Mouse (Mus musculus) right cerebral cortex, postnatal 4 days (tissue): ENCODE measurements at regions not wholly inside any gene's neighbourhood (a gene's known extent, or its start where the extent isn't known, plus 50 kb on each side); places are given as distances from the start of the nearest gene placed in this dataset.

Experiments used
- DNase-seq: peaks from one replicate; pipeline ENCODE4 v3.0.0-alpha.2; 2022

GRCm38 (mm10) chr10:109607121-109607520 is 596.3 kb upstream of the Syt1 start:
- no peak for DNase-seq

DNA sequence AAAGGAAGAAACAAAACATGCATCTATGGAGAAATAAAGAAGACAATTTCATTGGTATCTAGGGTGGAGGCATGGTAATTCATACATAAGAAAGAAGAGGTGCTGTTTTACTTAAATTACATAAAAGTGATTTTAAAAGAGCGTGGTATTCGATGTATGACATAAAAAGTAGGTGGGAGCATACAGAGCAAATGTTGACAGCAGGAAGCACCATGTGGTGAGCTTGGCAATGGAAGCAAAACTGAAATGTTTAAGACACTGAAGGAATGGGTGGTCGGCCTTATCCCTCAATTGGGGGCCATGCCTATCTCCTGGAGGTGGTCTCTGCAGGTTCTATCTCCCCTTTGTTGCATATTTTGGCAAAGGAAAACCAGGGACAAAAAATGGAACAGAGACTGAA is 592.5 kb upstream of the Syt1 start:
- no peak for DNase-seq

GRCm38 (mm10) chr10:109598604-109599003 is 587.8 kb upstream of the Syt1 start:
- no peak for DNase-seq

DNA sequence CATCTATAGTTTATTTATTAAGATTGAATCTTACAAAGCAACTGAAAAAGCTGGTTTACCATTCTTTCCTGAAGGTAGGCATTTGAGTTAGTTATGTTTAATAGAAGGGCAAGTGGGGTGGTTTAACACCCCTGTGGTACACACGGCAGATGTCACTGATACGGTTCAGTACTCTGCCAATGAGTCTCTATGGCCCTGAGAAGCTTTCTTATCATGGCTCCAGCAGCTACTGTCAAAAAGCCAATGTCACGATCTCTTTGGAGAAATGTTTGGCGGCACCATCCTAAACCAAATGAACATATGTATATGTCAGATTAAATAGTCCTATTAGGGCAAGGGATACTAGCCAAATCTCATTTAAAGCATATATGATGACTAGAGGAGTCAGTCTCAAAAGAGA is 562.4 kb upstream of the Syt1 start:
- DNase-seq = no peak

DNA sequence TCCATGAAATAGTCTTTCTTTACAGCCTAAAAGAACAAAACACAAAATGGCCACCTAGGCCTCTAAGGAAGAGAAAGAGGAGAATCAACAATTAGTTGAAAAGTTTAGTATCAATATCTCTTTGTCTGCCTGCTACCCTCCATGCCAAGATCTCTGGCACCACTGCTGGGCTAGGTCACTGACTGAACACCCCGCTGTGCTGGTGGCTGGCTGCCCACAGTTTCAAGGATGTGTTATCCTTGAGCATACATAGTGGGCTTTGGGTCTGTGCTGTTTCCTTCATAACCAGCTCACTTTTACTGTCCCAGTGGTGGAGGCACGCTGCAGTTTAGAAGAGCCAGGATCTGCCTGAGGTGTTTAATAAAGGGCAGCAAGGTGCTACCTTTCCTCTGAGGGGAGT is 559.0 kb upstream of the Syt1 start:
- DNase-seq = peak; percentile 11

- DNase-seq = no peak
Measured at GRCm38 (mm10) chr10:109566675-109567074, 555.9 kb upstream of the Syt1 start.

DNA sequence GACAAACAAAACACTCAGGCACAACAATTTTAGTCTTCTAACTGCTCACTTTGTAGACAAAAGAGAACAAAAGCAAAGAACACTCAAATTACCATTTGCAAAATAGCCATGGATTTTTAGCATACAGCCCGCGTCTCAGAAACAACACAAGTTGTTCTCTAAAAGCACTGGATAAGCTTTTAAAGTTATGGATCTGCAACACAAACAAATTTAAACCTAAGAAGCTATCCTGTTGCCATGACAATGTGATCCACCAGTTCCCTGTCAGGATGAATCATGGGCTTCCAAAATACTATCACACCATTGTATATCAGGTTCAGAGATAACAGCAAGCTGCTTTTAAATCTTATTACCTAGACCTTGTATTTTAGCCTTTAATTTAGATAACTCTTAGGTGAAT is 550.9 kb upstream of the Syt1 start:
- DNase-seq = no peak

- DNase-seq = no peak
Measured at GRCm38 (mm10) chr10:109561094-109561493, 550.3 kb upstream of the Syt1 start.

GRCm38 (mm10) chr10:109543301-109543700 is 532.5 kb upstream of the Syt1 start:
- DNase-seq = no peak

DNA sequence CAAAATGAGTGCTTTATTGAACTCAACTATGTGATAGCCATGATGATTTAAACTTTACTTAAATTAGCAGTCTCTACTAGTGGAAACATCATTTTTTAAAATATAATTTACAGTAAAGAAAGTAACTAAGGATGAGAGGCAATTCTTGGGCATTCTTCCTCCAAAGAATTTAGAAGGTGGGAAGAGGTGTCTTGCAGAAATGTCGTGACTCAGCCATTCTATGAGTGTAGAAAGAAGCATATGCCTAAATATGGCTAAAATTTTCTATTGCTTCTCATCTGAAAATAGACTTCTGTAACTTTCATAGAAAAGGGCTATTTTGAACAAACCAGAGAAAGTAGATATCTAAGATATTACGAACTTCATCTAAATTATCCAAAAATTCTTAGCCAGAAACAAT is 529.4 kb upstream of the Syt1 start:
- no peak for DNase-seq

DNA sequence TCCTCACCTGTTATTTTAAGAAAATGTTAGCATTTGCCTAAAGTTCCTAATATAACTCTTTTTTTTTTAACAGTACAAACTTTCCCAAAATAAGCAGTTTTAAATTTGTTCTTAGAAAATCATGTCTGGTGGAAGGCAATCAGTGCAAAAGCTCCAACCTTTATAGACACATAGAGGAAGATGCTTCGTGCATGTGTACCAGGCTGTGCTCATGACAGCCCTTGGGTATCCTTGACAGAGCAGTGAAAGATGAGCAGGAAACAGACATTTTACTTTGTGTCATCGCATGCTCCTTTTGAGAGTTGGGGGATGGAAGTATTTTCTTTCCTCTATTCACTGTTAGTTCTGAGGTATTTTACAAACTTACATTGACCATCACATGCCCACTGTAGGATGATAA is 517.3 kb upstream of the Syt1 start:
- no peak for DNase-seq

GRCm38 (mm10) chr10:109521681-109522080 is 510.9 kb upstream of the Syt1 start:
- no peak for DNase-seq

DNA sequence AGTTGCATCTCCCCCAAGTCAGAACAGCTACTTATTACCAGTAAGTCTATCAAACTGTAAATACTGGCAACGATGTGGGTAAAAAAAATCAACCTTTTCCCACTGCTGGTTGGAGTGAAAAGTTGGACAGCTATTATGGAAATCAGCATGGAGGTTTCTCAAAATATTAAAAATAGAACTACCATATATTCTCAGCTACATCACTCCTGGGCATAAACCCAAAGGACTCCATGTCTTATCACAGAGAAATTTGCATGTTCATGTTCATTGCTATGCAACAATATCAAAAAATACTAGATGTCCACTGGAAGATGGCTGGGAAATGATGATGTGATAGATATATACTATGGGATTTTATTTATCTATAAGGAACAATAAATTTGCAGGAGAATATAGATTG is 506.9 kb upstream of the Syt1 start:
- DNase-seq = no peak

GRCm38 (mm10) chr10:109515225-109515624 is 504.4 kb upstream of the Syt1 start:
- DNase-seq = no peak

DNA sequence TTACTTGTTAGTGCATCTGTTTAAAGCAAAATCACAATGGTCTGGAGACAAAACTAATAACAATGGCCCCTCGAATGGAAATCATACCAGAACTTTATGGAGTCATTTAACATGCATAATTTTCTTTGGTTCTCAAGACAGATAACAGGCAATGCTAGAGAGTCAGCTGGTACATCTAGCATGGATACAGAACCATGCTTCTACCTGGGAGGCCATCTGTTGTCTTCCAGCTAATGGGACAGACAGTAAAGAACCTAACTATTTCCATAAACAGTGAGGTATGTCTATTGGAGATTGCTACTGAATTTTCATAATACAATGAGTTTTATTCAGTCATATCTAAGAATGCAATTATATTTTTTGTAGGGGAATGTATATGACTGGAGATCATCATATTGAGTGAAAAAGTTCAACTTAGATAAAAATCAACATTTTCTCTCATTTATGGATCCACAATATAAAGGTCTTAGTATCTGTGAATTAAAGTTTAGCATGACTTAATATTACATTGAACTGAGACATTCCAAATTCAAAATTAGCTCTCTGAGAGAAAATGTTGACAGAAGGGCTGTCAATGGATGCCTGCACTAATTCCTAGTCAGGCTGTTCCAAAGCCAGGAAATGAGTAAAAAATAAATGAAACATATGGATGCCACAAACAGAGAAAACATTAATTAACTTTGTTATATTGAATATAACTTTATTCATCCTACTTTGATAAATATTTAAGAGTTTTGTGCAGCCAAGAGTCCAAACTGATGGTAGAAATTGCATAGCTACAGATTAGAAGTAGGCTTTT is 500.3 kb upstream of the Syt1 start:
- no peak for DNase-seq

- no peak for DNase-seq
Measured at GRCm38 (mm10) chr10:109508553-109508952, 497.8 kb upstream of the Syt1 start.

DNA sequence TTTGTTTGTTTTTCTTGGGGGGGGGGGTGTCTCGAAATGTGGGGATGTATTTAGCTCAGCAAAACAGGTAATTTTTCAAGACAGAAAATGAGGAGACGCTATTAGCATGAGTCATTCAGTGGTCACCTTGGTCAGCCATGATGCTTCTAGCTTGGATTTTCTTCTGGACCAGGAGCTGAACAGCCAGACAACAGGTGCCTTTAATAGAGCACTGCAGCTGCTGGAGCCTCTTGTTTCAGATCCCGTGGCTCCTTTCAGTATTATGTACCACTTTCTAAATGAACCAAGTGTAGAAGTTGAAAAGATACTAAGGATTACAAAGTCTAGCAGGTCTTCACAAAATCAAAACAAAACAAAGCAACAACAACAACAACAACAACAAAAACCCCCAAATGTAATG is 496.4 kb upstream of the Syt1 start:
- no peak for DNase-seq

DNA sequence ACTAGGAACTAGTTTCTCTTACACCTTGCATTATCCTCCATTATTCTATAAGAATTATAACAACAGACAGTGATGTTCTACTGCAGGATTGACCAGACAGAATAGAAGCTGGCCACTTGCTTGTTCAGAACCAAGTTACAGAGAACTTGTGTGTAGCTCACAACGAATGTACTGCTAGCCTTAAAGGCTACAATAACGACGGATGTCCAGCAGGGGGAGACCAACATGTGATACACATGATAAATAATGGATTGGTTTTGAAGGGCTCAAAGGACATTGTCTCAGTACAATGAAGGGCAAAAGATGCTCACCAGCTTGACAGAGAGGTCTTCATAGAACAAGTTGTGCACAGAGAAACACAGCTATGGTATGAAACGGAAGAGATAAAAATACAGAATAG is 493.9 kb upstream of the Syt1 start:
- DNase-seq = no peak

DNA sequence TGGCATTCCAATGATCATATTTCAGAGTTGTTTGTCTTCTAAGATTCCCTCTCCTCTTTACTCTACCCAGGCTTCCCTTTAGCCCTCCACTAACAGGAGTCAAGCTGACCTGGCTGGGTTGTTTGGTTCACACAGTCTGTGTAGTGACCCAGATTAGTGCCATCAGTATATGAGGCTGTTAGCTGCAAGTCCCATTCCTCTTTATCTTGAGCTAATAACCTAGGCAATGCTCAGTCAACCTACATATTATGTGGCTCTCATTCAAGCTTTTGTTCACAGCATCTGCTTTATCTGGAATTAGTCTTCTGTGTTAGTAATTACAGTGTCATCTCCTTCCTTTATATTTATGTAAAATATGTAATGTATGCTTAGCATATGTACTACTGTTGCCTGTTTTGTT is 490.1 kb upstream of the Syt1 start:
- DNase-seq = no peak

- DNase-seq = no peak
Measured at GRCm38 (mm10) chr10:109498301-109498700, 487.5 kb upstream of the Syt1 start.

- peak; percentile 32 for DNase-seq
Measured at GRCm38 (mm10) chr10:109496161-109496560, 485.4 kb upstream of the Syt1 start.

- DNase-seq = no peak
Measured at GRCm38 (mm10) chr10:109490765-109491164, 480.0 kb upstream of the Syt1 start.

DNA sequence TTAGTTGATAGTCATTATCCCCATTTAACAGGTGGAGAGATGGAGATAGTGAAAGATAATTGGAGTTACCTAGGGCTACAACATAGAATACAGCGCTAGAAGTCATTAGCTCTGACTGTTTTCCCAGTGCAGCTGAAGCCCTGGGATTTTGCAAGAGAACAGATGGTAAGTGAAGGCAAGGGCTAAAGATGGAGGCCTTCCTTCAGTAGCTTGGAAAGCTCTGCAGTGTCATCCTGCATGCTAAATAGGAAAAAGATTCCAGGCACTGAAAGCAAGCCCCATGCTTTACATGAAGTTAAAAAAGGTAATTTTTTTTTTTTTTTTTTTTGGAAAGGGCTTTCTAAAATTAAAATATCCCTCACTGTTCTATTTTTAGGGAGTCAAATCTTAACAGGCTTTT is 477.2 kb upstream of the Syt1 start:
- DNase-seq = no peak

- DNase-seq = no peak
Measured at GRCm38 (mm10) chr10:109486917-109487604, 476.3 kb upstream of the Syt1 start.

GRCm38 (mm10) chr10:109480551-109480950 is 469.8 kb upstream of the Syt1 start:
- DNase-seq = no peak
